Mouse (Mus musculus) MEL (cell line): ENCODE results near the gene Zdhhc6. TPM values are rescaled to one million over a fixed set of nuclear protein-coding genes. Genes with fewer than 3 reads are reported as not detected.

Source experiments
- DNase-seq: peaks from one replicate; pipeline ENCODE4 v3.0.0; 2011; ENCODE audit warnings: low read depth, low spot score
- H3K27ac ChIP-seq: 2 replicates; pipeline ENCODE4 v1.5.1; 2012; ENCODE audit warnings: low read depth, mild to moderate bottlenecking, control low read depth, low read length, moderate library complexity; ENCODE audit not compliant: control insufficient read depth
- H3K27me3 ChIP-seq, 2 experiments: fragments of 150-350 bp in 1 of 2; sonication (generic) in 1 of 2; 2 replicates each; pipeline ENCODE4 v1.6.1; 2012; ENCODE audit warnings: low read length in 2 of 2, mild to moderate bottlenecking in 2 of 2, improper control_type of control experiment in 1 of 2, moderate library complexity in 1 of 2; ENCODE audit not compliant: insufficient read depth in 2 of 2, control insufficient read depth in 1 of 2
- H3K36me3 ChIP-seq, 2 experiments: 2 replicates each; pipeline ENCODE4 v1.6.1; 2012 to 2014; ENCODE audit warnings: low read length in 2 of 2, improper control_type of control experiment in 1 of 2, inconsistent platforms in 1 of 2, mild to moderate bottlenecking in 1 of 2; ENCODE audit not compliant: insufficient read depth in 2 of 2, control insufficient read depth in 1 of 2
- H3K4me1 ChIP-seq, 2 experiments: fragments of 150-350 bp in 1 of 2; sonication (generic) in 1 of 2; 2 replicates each; pipeline ENCODE4 v1.6.1; 2012; ENCODE audit warnings: low read length in 2 of 2, improper control_type of control experiment in 1 of 2, mild to moderate bottlenecking in 1 of 2; ENCODE audit not compliant: insufficient read depth in 2 of 2, control insufficient read depth in 1 of 2
- H3K4me3 ChIP-seq, 2 experiments: fragments of 150-350 bp in 1 of 2; sonication (generic) in 1 of 2; 2 replicates each; pipeline ENCODE4 v1.5.1; 2012; ENCODE audit warnings: low read depth in 2 of 2, low read length in 2 of 2, mild to moderate bottlenecking in 2 of 2, moderate library complexity in 2 of 2, control low read depth in 1 of 2, improper control_type of control experiment in 1 of 2; ENCODE audit not compliant: control insufficient read depth in 1 of 2, insufficient read depth in 1 of 2
- H3K79me2 ChIP-seq: 2 replicates; pipeline ENCODE4 v1.6.1; 2012; ENCODE audit warnings: mild to moderate bottlenecking, low read length, moderate library complexity; ENCODE audit not compliant: control insufficient read depth, poor library complexity, insufficient read depth
- H3K9ac ChIP-seq: 2 replicates; pipeline ENCODE4 v1.6.1; 2012; ENCODE audit warnings: low read depth, mild to moderate bottlenecking, control low read depth, low read length, moderate library complexity; ENCODE audit not compliant: control insufficient read depth, poor library complexity, severe bottlenecking
- H3K9me3 ChIP-seq: fragments of 150-350 bp; sonication (generic); replicated peaks from 2 replicates; pipeline ENCODE4 v1.6.1; 2012; ENCODE audit warnings: mild to moderate bottlenecking, low read length, improper control_type of control experiment, moderate library complexity; ENCODE audit not compliant: insufficient read depth
- CHD1 ChIP-seq: IDR thresholded peaks from 2 replicates; pipeline ENCODE4 v1.6.1; 2012; ENCODE audit warnings: low read depth, mild to moderate bottlenecking, inconsistent platforms, low read length, improper control_type of control experiment
- CHD2 ChIP-seq: IDR thresholded peaks from 2 replicates; pipeline ENCODE4 v1.6.1; 2011; ENCODE audit warnings: low read length, improper control_type of control experiment
- CTCF ChIP-seq, 3 experiments: IDR thresholded peaks in 2 of 3; conservative IDR thresholded peaks in 1 of 3; 2 replicates each; pipeline ENCODE4 v1.5.1; 2011 to 2012; ENCODE audit warnings: low read length in 3 of 3, low read depth in 2 of 3, mild to moderate bottlenecking in 2 of 3, improper control_type of control experiment in 1 of 3, inconsistent platforms in 1 of 3, mixed read lengths in 1 of 3, moderate library complexity in 1 of 3; ENCODE audit not compliant: control insufficient read depth in 1 of 3, insufficient read depth in 1 of 3, poor library complexity in 1 of 3, severe bottlenecking in 1 of 3
- EP300 ChIP-seq, 2 experiments: IDR thresholded peaks; 2 replicates each; pipeline ENCODE4 v1.6.1; 2011; ENCODE audit warnings: improper control_type of control experiment in 2 of 2, low read length in 2 of 2, low read depth in 1 of 2, mild to moderate bottlenecking in 1 of 2
- ETS1 ChIP-seq: IDR thresholded peaks from 2 replicates; pipeline ENCODE4 v1.6.1; 2012; ENCODE audit warnings: low read depth, mild to moderate bottlenecking, inconsistent platforms, low read length, improper control_type of control experiment, moderate library complexity
- GABPA ChIP-seq: IDR thresholded peaks from 2 replicates; pipeline ENCODE4 v1.6.1; 2012; ENCODE audit warnings: low read depth, mild to moderate bottlenecking, inconsistent platforms, low read length, improper control_type of control experiment, moderate library complexity
- GATA1 ChIP-seq: IDR thresholded peaks from 2 replicates; pipeline ENCODE4 v1.6.1; 2011; ENCODE audit warnings: low read depth, low read length, improper control_type of control experiment
- JUND ChIP-seq: IDR thresholded peaks from 2 replicates; pipeline ENCODE4 v1.6.1; 2011; ENCODE audit warnings: low read depth, mild to moderate bottlenecking, improper control_type of control experiment, low read length
- KAT2A ChIP-seq: conservative IDR thresholded peaks from 2 replicates; pipeline ENCODE4 v1.6.1; 2012; ENCODE audit warnings: low read depth, low read length, improper control_type of control experiment, inconsistent platforms
- MAFK ChIP-seq: IDR thresholded peaks from 2 replicates; pipeline ENCODE4 v1.6.1; 2011; ENCODE audit warnings: low read depth, mild to moderate bottlenecking, low read length, improper control_type of control experiment, borderline replicate concordance
- MAX ChIP-seq: IDR thresholded peaks from 2 replicates; pipeline ENCODE4 v1.6.1; 2011; ENCODE audit warnings: low read length, improper control_type of control experiment
- MAZ ChIP-seq: IDR thresholded peaks from 2 replicates; pipeline ENCODE4 v1.6.1; 2012; ENCODE audit warnings: low read depth, mild to moderate bottlenecking, inconsistent platforms, low read length, improper control_type of control experiment
- MEF2A ChIP-seq: IDR thresholded peaks from 2 replicates; pipeline ENCODE4 v1.6.1; 2014; ENCODE audit warnings: low read depth, mild to moderate bottlenecking, inconsistent platforms, low read length, improper control_type of control experiment; ENCODE audit not compliant: poor library complexity, insufficient replicate concordance, severe bottlenecking; ENCODE audit errors: extremely low read depth
- MXI1 ChIP-seq: IDR thresholded peaks from 2 replicates; pipeline ENCODE4 v1.6.1; 2011; ENCODE audit warnings: mild to moderate bottlenecking, low read depth, low read length, improper control_type of control experiment
- NRF1 ChIP-seq: IDR thresholded peaks from 2 replicates; pipeline ENCODE4 v1.6.1; 2014; ENCODE audit warnings: low read depth, mild to moderate bottlenecking, inconsistent platforms, low read length, improper control_type of control experiment, moderate library complexity; ENCODE audit not compliant: poor library complexity, insufficient read depth, severe bottlenecking
- POLR2A ChIP-seq, 2 experiments: IDR thresholded peaks; 2 replicates each; pipeline ENCODE4 v1.6.1; 2011 to 2012; ENCODE audit warnings: low read length in 2 of 2, mild to moderate bottlenecking in 2 of 2, control low read depth in 1 of 2, improper control_type of control experiment in 1 of 2, low read depth in 1 of 2, moderate library complexity in 1 of 2; ENCODE audit not compliant: control insufficient read depth in 1 of 2, insufficient read depth in 1 of 2, poor library complexity in 1 of 2
- POLR2AphosphoS2 ChIP-seq: IDR thresholded peaks from 2 replicates; pipeline ENCODE4 v1.6.1; 2011; ENCODE audit warnings: low read length, improper control_type of control experiment
- RAD21 ChIP-seq: IDR thresholded peaks from 2 replicates; pipeline ENCODE4 v1.6.1; 2011; ENCODE audit warnings: mild to moderate bottlenecking, low read depth, low read length, improper control_type of control experiment
- SMC3 ChIP-seq: IDR thresholded peaks from 2 replicates; pipeline ENCODE4 v1.6.1; 2011; ENCODE audit warnings: low read depth, low read length, improper control_type of control experiment
- TAL1 ChIP-seq: IDR thresholded peaks from 2 replicates; pipeline ENCODE4 v1.6.1; 2012; ENCODE audit warnings: mild to moderate bottlenecking, inconsistent platforms, low read length, moderate library complexity, mixed read lengths
- UBTF ChIP-seq: IDR thresholded peaks from 2 replicates; pipeline ENCODE4 v1.6.1; 2012; ENCODE audit warnings: low read depth, mild to moderate bottlenecking, inconsistent platforms, low read length, improper control_type of control experiment, moderate library complexity, borderline replicate concordance; ENCODE audit not compliant: insufficient read depth
- USF1 ChIP-seq: IDR thresholded peaks from 2 replicates; pipeline ENCODE4 v1.6.1; 2014; ENCODE audit warnings: low read depth, mild to moderate bottlenecking, inconsistent platforms, low read length, improper control_type of control experiment, moderate library complexity
- ZKSCAN1 ChIP-seq: IDR thresholded peaks from 2 replicates; pipeline ENCODE4 v1.6.1; 2012; ENCODE audit warnings: low read depth, mild to moderate bottlenecking, inconsistent platforms, low read length, improper control_type of control experiment, moderate library complexity
- ZMIZ1 ChIP-seq: IDR thresholded peaks from 2 replicates; pipeline ENCODE4 v1.6.1; 2012; ENCODE audit warnings: low read depth, mild to moderate bottlenecking, inconsistent platforms, low read length, improper control_type of control experiment, moderate library complexity
- ZNF384 ChIP-seq: IDR thresholded peaks from 2 replicates; pipeline ENCODE4 v1.6.1; 2012; ENCODE audit warnings: low read depth, mild to moderate bottlenecking, inconsistent platforms, low read length, improper control_type of control experiment
- polyA plus RNA-seq, 2 experiments: library from polyadenylated mRNA; stranded (reverse) in 1 of 2; unstranded in 1 of 2; fragments of >175 nt in 1 of 2; fragments of >200 nt in 1 of 2; gene quantifications; 2 replicates each; pipeline versions ENCODE4 v1.2.1 to v1.2.4; 2012; ENCODE audit warnings: low replicate concordance in 2 of 2, low read depth in 1 of 2; ENCODE audit not compliant: insufficient read length in 2 of 2, insufficient read depth in 1 of 2, missing spikeins in 1 of 2
- total RNA-seq: library from RNA; depleted of rRNA; stranded (reverse); fragments of 300-350 nt; gene quantifications from 2 replicates; pipeline ENCODE4 v1.2.3, GENCODE M21; 2012

Gene Zdhhc6
- total and polyA plus RNA-seq, 3 experiments: 95.6 to 114 (median 109) TPM

DNA sequence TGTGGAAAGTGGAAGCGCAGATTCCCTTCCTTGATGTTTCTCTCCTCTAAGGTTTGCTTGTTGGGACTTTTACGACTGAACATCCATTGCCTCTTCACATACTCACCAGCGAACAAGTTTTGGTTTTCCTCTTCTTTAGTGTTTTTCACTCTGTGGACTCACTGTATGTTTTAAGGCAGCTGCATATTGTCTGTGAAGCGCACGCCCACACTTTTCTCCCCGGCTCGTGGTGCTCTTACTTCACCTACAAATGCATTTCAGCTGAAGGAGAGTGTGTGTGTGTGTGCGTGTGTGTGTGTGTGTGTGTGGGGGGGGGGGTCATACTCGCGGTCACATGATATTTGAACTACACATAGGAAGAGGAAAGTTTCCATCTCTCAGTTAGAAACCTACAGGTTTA is 21.8 kb upstream of the Zdhhc6 start:
- no peak overlapping the region for H3K27ac ChIP-seq
- no peak for DNase-seq
- peaks cover 4% of the 10 kb centered on the region; the same call in 1 of the 2 replicates for H3K79me2 ChIP-seq
- no peak overlapping the region for H3K9ac ChIP-seq
- peaks cover 9 to 18% of the 10 kb centered on the region in 2 experiments for H3K36me3 ChIP-seq
- H3K4me1 ChIP-seq: peaks cover 2 to 10% of the 10 kb centered on the region in 2 experiments; a peak in 2 of 4 replicates
- H3K4me3 ChIP-seq: no peak overlapping the region
- TF ChIP-seq MXI1: no peak
- no peak for TF ChIP-seq GATA1
- no peak for TF ChIP-seq MAZ
- no peak for TF ChIP-seq NRF1
- no peak for TF ChIP-seq CHD2
- TF ChIP-seq RAD21: no peak
- no peak for TF ChIP-seq SMC3
- no peak for TF ChIP-seq MEF2A
- no peak for TF ChIP-seq ZMIZ1
- TF ChIP-seq POLR2AphosphoS2: no peak
- no peak for TF ChIP-seq JUND
- no peak for TF ChIP-seq TAL1
- TF ChIP-seq CTCF (IDR thresholded peaks at IDR 0.05 in 2 of 3, conservative IDR thresholded peaks at IDR 0.05 in 1 of 3; ENCODE audit: control insufficient read depth in 1 of 3, insufficient read depth in 1 of 3, low read depth in 2 of 3, low read length in 3 of 3, poor library complexity in 1 of 3, severe bottlenecking in 1 of 3): no peak
- no peak for TF ChIP-seq UBTF
- TF ChIP-seq KAT2A: no peak
- H3K27me3 ChIP-seq: no peaks in the 10 kb centered on the region
- H3K9me3 ChIP-seq: no peaks in the 10 kb centered on the region

DNA sequence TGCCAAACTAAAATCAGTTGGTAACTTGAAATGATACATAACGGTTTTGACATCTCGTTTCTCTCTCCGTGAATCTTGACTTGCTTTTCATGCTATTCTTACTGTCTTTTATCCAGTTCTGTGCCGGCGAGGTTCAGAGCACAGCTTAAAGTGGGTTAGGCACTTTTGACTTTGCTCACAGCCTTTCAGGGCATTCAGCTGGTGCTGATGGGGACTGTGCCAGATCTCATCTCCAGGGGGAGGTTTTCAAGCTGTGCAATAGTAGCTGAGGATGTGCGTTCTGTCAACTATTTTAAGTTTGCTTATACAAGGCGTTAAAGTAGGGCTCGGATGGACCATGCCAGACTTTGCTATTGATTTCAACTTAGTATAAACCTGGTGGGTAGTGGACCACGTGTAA is 21.2 kb upstream of the Zdhhc6 start:
- no peak overlapping the region for H3K27ac ChIP-seq
- H3K9me3 ChIP-seq: no peaks in the 10 kb centered on the region
- no peak overlapping the region for H3K4me3 ChIP-seq
- no peak for TF ChIP-seq POLR2A (IDR thresholded peaks at IDR 0.05; ENCODE audit: control insufficient read depth in 1 of 2, insufficient read depth in 1 of 2, low read depth in 1 of 2, low read length in 2 of 2, poor library complexity in 1 of 2)
- no peak for TF ChIP-seq MAX
- TF ChIP-seq ETS1: no peak
- TF ChIP-seq CHD1: no peak
- TF ChIP-seq ZNF384: no peak
- TF ChIP-seq RAD21: no peak
- no peak for TF ChIP-seq SMC3
- TF ChIP-seq EP300 (IDR thresholded peaks at IDR 0.05; ENCODE audit: low read depth in 1 of 2, low read length in 2 of 2): no peak
- no peak for TF ChIP-seq GABPA
- no peak for TF ChIP-seq MAFK
- no peak for TF ChIP-seq USF1
- TF ChIP-seq KAT2A: no peak
- TF ChIP-seq ZMIZ1: no peak
- no peak for TF ChIP-seq ZKSCAN1
- no peak overlapping the region for H3K9ac ChIP-seq
- peaks cover 2 to 10% of the 10 kb centered on the region in 2 experiments; a peak in 2 of 4 replicates for H3K4me1 ChIP-seq
- DNase-seq: no peak
- H3K27me3 ChIP-seq: no peaks in the 10 kb centered on the region
- peaks cover 4% of the 10 kb centered on the region; the same call in 1 of the 2 replicates for H3K79me2 ChIP-seq
- H3K36me3 ChIP-seq: peaks cover 9 to 18% of the 10 kb centered on the region in 2 experiments
